Mouse (Mus musculus): Measurements from ENCODE around the gene Tspan8. TPM values are rescaled to one million over a fixed set of nuclear protein-coding genes. Genes with fewer than 3 reads are reported as not detected.
"Not testable (repeated sequence)": the region's sequence is repeated elsewhere in the genome, so short reads cannot be mapped to it uniquely, and the experiment has no call there.

Gene Tspan8
- 1 to 10 TPM; 2.7 to 2.8 TPM for total RNA-seq (2021)

- no peak for DNase-seq (ENCODE audit: low spot score)
- intact Hi-C loops (cut with DNase I) = no loop called here
Measured at GRCm38 (mm10) chr10:115816511-115816910, at the start of gene Tspan8. TSS of gene Tspan8 (plus strand) at chr10:115816832.

GRCm38 (mm10) chr10:115770032-115770431, 46.6 kb upstream of the Tspan8 start:
- intact Hi-C loops (cut with DNase I) = no loop called here
- no peak for DNase-seq (ENCODE audit: low spot score)

GRCm38 (mm10) chr10:115774451-115774850, 42.2 kb upstream of the Tspan8 start:
- no peak for DNase-seq (ENCODE audit: low spot score)
- intact Hi-C loops (cut with DNase I) = no loop called here

GRCm38 (mm10) chr10:115775945-115776905, 40.4 kb upstream of the Tspan8 start:
- no peak for DNase-seq (ENCODE audit: low spot score)
- intact Hi-C loops (cut with DNase I) = no loop called here

- intact Hi-C loops (cut with DNase I) = no loop called here
- DNase-seq (ENCODE audit: low spot score) = no peak
Measured at GRCm38 (mm10) chr10:115777366-115777765, 39.3 kb upstream of the Tspan8 start.

GRCm38 (mm10) chr10:115778624-115779023, 38.0 kb upstream of the Tspan8 start:
- DNase-seq (ENCODE audit: low spot score) = no peak
- intact Hi-C loops (cut with DNase I) = no loop called here

- no peak for DNase-seq (ENCODE audit: low spot score)
- intact Hi-C loops (cut with DNase I) = no loop called here
Measured at GRCm38 (mm10) chr10:115780239-115781016, 36.2 kb upstream of the Tspan8 start.

GRCm38 (mm10) chr10:115783232-115783631, 33.4 kb upstream of the Tspan8 start:
- DNase-seq (ENCODE audit: low spot score) = no peak
- intact Hi-C loops (cut with DNase I) = no loop called here

- intact Hi-C loops (cut with DNase I) = no loop called here
- DNase-seq (ENCODE audit: low spot score) = no peak
Measured at GRCm38 (mm10) chr10:115790788-115791187, 25.8 kb upstream of the Tspan8 start.

GRCm38 (mm10) chr10:115796072-115796788, 20.4 kb upstream of the Tspan8 start:
- intact Hi-C loops (cut with DNase I) = no loop called here
- DNase-seq (ENCODE audit: low spot score) = no peak

GRCm38 (mm10) chr10:115801464-115801863, 15.2 kb upstream of the Tspan8 start:
- intact Hi-C loops (cut with DNase I) = no loop called here
- no peak for DNase-seq (ENCODE audit: low spot score)

- DNase-seq (ENCODE audit: low spot score); intact Hi-C loops (cut with DNase I): not testable (repeated sequence)
Measured at GRCm38 (mm10) chr10:115803013-115803412, 13.6 kb upstream of the Tspan8 start.

- intact Hi-C loops (cut with DNase I) = no loop called here
- DNase-seq (ENCODE audit: low spot score) = no peak
Measured at GRCm38 (mm10) chr10:115803765-115804164, 12.9 kb upstream of the Tspan8 start.

- DNase-seq (ENCODE audit: low spot score) = no peak
- intact Hi-C loops (cut with DNase I) = no loop called here
Measured at GRCm38 (mm10) chr10:115805987-115806386, 10.6 kb upstream of the Tspan8 start.

GRCm38 (mm10) chr10:115809169-115809568, 7.5 kb upstream of the Tspan8 start:
- intact Hi-C loops (cut with DNase I) = no loop called here
- DNase-seq (ENCODE audit: low spot score) = no peak

- intact Hi-C loops (cut with DNase I) = no loop called here
- DNase-seq (ENCODE audit: low spot score) = no peak
Measured at GRCm38 (mm10) chr10:115811519-115811918, 5.1 kb upstream of the Tspan8 start.

- no peak for DNase-seq (ENCODE audit: low spot score)
- intact Hi-C loops (cut with DNase I) = no loop called here
Measured at GRCm38 (mm10) chr10:115814878-115815277, 1.8 kb upstream of the Tspan8 start.

GRCm38 (mm10) chr10:115817056-115817724, 558 bp downstream of the Tspan8 start:
- DNase-seq (ENCODE audit: low spot score) = no peak
- intact Hi-C loops (cut with DNase I) = no loop called here

- intact Hi-C loops (cut with DNase I) = no loop called here
- no peak for DNase-seq (ENCODE audit: low spot score)
Measured at GRCm38 (mm10) chr10:115825289-115825688, 8.7 kb downstream of the Tspan8 start.

- no peak for DNase-seq (ENCODE audit: low spot score)
- intact Hi-C loops (cut with DNase I) = no loop called here
Measured at GRCm38 (mm10) chr10:115828872-115829271, 12.2 kb downstream of the Tspan8 start.

All from heart, postnatal 25 days (tissue).